Mouse (Mus musculus) lung, postnatal 10 days (tissue): ENCODE measurements around the gene Fam186b.
"Not testable (repeated sequence)": the region's sequence is repeated elsewhere in the genome, so short reads cannot be mapped to it uniquely, and the experiment has no call there.

Experiments
- DNase-seq: peaks from one replicate; pipeline ENCODE4 v3.0.0; 2021

The Fam186b gene

DNA sequence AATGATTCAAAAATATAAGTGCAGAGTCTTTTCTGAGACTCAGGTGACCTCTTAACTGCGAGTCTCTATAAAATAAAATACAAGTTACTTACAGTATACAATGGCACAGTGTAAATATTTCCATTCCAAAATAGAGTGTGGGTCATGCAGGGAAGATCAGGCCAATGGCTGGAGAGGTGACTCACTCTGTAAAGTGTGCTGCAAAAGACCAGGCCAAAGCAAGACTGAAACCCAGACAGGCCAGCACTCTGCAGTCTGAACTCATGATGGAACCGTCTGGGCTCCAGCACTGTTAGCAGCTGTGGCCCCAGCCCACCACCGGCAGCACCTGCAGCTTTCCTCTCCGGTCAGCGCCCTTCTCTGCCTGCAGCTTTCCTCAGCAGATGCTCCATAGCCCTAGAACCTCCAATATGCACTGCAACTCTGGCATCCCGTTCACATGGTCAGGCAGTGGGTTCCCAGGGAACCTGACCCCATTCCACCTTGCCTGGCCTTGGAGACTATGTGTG lies 40.4 kb downstream of the Fam186b start:
- no peak for DNase-seq

- no peak for DNase-seq
These were observed 41.1 kb downstream of the Fam186b start for GRCm38 (mm10) chr15:99254477-99255005.

- no peak for DNase-seq
These were observed 41.9 kb downstream of the Fam186b start for GRCm38 (mm10) chr15:99253772-99254171.

DNA sequence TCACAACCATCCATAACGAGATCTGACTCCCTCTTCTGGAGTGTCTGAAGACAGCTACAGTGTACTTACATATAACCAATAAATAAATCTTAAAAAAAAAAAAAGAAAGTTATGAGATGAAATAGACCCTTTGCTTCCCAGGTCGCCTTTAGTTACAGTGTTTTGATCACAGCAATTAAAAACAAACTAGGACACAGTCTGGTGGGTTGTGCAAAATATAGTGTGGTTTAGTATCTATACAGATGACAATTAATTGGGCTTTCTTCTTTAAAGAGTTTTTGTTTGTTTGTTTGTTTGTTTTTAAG lies 42.6 kb downstream of the Fam186b start:
- DNase-seq: not testable (repeated sequence)

- peak; percentile 85 for DNase-seq
These were observed 43.1 kb downstream of the Fam186b start for GRCm38 (mm10) chr15:99252381-99253174.

GRCm38 (mm10) chr15:99251626-99252380 lies 43.9 kb downstream of the Fam186b start, which contains the start of gene Mcrs1:
Mcrs1 (minus strand) TSS chr15:99251961.
- DNase-seq: peak; percentile 99

DNA sequence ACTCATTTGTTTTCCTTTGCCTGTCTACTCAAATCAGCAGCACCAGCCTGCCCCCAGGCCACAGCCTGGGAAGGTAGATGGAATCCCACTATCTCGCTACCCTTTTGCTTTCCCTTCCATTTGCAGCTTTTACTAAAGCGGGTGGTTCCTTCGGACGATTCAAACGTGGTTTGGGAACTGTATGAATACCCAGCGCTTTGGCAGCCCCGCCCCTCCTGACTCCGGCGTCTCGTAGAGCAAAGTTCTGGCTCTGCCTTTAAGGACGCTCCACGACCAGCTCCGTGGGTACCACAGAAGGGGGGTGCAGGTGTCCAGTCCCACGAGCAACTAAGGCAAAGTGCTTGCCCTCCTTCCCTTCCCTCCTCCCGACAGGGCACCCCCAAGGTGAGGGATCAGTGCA lies 44.6 kb downstream of the Fam186b start:
- peak; percentile 26 for DNase-seq

- no peak for DNase-seq
These were observed 45.8 kb downstream of the Fam186b start for GRCm38 (mm10) chr15:99249938-99250337.

DNA sequence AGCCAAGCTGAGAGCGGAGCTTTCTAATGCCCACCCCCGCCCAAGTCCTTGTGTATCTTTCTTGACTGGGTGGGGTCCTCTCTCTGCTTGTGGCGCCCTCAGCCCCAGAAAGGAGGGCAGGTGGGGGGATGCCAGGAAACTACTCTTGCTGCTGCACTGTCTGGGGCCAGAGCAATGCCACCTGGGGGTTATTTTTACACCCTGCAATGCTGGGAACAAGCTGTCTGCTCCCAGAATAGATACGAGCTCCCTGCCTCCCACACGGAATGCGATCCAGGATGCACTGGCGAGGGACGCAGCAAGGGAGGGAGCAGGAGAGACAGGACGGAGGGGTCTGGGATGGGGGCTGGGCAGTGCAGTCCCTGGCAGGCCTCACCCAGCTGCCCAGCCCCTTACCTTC lies 46.7 kb downstream of the Fam186b start:
- DNase-seq: no peak

DNA sequence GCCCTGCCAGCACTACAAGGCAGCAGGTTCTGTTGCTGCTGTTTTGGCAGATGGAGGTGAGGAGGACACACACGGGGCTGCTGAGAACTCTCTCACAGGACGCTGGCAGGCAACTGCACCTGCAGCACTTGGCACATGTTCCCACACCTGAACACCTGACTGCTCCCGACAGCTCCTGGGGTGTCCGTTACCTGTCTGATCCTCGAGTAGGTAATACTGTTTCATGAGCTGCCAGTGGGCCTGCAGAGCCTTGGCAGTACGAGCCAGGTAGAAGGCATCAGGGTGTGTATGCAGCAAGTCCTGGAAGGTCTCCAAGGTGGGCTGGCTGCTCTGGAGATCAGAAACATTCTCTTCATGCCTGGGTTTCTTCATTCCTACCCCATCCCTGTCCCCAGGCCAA lies 49.0 kb downstream of the Fam186b start:
- DNase-seq: not testable (repeated sequence)

- DNase-seq: no peak
These were observed 53.6 kb downstream of the Fam186b start for GRCm38 (mm10) chr15:99242045-99242444.

DNA sequence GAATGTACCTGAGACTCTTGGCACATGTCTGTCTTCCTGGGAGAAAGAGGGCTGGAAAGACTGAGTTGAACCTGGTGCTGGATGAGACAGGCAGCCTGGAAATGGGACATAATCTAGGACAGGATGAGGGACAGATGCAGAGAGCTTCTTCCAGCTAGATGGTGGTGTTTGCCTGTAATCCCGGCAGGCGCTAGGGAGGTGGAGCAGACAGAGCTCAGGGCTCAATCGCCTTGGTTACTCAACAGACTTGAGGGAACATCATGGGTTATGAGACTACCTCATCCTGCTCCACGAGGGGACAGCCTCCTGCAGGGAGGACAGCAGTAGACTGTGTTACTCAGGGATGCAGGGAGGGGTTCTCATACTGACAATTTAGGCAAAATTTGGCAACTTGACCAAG lies 54.4 kb downstream of the Fam186b start:
- DNase-seq: no peak

DNA sequence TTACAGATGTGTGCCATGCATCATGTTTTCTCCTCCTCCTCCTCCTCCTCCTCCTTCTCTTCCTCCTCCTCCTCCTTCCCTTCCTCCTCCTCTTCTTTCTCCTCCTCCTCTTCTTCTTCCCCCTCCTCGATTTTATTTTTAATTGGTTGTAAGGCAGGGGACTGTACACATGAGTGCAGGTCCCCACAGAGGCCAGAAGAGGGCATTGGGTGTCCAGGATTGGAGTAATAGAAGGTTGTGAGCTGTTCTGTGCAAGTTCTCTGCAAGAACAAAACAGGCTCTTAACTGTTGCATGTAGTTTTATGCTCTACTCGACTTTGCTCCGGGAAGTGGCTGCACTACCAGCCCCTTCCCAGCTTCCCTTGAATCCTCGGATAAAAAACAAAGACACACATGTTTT lies 55.6 kb downstream of the Fam186b start:
- DNase-seq: no peak

- DNase-seq: no peak
These were observed 57.7 kb downstream of the Fam186b start for GRCm38 (mm10) chr15:99238006-99238405.

DNA sequence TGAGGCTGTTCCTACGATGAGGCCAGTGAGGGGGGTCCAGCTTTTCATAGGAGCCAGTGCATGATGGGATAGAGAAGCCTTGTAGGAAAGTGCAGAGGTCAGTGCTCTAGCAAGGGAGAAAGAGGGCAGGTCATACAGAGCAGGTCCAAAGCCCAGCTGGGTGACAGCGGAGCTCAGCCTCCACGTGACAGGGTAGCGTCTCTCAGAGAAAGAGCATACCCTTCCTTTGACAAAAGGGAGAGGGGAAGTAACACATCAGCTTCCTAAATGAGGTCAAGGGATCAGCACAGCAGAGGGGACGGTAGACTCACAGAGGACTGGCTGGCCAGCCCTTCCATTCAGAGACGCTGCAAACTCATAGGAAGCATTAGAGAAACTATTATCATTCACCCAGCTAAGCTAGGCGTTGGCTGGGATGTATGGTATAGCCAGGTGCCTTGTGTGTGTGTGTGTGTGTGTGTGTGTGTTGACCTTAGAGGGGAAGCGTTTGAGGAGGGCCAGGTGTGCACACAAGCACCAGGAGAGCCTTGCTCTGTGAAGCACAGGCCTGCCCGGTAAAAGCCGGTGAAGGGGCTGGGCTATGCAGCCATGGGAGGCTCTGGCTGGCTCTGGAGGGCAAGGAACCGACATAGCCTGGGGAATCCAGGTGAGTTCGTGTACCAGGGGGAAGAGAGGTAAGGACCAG lies 61.2 kb downstream of the Fam186b start:
- DNase-seq: no peak

- DNase-seq: no peak
These were observed 62.0 kb downstream of the Fam186b start for GRCm38 (mm10) chr15:99233719-99234118.

DNA sequence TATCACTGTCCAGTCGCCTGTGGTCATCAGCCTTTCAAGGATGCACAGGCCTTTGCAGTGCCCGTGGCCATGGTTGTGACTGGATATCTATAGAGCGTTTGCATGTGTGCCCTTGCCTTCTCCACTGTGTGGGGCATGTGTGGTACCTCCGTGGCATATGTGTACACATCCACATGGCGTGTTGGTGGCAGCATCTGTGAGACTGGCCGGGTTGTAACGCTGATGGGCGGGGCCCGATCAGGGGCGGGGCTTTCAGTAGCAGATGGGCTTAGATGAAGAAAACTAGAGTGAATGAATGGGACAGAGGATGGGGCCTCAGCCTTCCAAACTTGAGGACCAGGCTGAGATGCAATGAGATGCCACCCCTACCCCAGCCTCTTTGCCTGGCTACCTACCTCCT lies 63.7 kb downstream of the Fam186b start:
- DNase-seq: no peak

GRCm38 (mm10) chr15:99226090-99226489 lies 69.6 kb downstream of the Fam186b start:
- no peak for DNase-seq

DNA sequence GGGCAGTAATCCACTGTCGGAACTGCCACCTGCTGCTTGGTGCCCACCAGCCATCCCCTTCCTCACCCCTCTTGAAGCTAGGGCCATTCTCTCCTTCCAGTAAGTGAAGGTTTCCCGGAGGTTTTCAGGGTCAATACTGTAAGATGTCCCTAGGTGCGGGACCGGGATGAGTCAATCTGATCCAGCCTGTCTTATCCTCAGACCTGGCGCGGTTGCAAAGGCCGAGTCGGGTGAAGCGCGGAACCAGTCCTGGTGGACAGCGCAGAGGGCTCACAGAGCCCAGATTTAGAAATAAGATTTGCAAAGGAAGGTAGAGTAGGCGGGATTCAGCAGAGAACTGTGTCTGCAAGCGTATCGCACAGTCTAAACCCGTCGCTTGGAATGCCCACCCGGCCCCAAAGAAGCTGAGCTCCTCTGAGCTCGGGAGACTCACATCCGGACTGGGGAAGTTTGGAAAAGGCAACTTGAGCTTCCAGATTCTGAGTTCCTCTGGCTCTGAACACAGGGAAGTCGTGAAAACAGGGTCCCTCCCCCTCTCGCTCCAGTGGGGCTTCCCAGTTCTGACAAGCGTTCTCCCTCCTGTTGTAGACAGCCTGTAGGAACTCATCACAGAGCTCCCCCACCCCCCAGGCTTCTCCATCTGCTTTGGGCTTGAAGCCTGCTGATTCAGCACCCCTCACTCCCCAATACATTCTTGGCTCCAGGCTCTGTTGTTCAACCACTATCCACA lies 70.4 kb downstream of the Fam186b start:
- DNase-seq: peak; percentile 43

GRCm38 (mm10) chr15:99224208-99224911 lies 71.3 kb downstream of the Fam186b start, which contains the start of gene Kcnh3:
Kcnh3 (plus strand) TSS chr15:99224861.
- peak; percentile 72 for DNase-seq

DNA sequence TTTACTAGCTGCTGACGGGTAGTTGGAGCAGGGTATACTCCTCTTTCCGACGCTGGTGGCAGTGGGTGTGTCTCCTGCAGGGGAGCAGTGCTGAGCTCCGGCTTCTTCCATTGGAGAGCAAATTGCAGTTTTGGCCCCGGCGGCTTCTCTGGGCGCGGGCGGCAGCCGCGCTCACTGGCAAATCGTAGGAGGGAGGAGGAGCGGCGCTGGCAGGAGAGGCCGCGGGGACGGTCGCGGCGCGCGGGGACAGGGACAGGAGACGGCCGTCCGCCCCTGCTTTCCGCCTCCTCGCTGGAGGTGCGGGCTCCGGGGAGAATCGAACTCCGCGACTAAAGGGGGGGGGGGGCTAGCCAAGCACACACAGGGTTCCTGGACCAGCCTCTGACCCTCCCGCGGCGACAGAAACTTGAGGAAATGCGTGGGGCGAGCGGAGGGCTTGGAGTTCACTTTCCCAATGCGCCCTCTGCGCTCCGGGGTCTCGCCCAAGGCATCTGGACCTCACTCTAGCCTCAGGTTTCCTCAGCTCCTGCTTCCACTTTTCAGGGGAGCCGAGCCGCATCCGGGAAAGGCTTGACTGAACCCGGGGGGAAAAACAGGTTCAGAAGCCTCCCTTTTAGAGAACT lies 72.0 kb downstream of the Fam186b start:
- peak; percentile 41 for DNase-seq
